Mouse (Mus musculus): ENCODE results near the gene Galm.

- TF ChIP-seq POLR2A (IDR thresholded peaks at IDR 0.05; ENCODE audit: borderline replicate concordance, extremely low read depth, insufficient read depth, insufficient read length, poor library complexity, severe bottlenecking) (peak; percentile 38; the same call in 1 of the 2 replicates), CTCF (IDR thresholded peaks at IDR 0.05; ENCODE audit: borderline replicate concordance, extremely low read depth, insufficient read depth, insufficient read length) (no peak)
These were observed 79.0 kb downstream of the Galm start for GRCm38 (mm10) chr17:80206301-80206670.
